Mouse (Mus musculus) stomach, embryonic 16.5 days (tissue): ENCODE results near the gene Med12. TPM values are rescaled to one million over a fixed set of nuclear protein-coding genes. Genes with fewer than 3 reads are reported as not detected.

Source experiments
- ATAC-seq: fragments of 200-750 bp; cut with Nextera tagmentation; 2 replicates; pipeline ENCODE4 v1.8.0; 2017; ENCODE audit warnings: moderate number of reproducible peaks, moderate TSS enrichment; ENCODE audit not compliant: insufficient read depth, low FRiP score
- H3K27ac ChIP-seq: fragments of 300-500 bp; sonication (generic); 2 replicates; pipeline ENCODE4 v1.5.1; 2014; ENCODE audit warnings: low read length
- H3K27me3 ChIP-seq: fragments of 300-500 bp; sonication (generic); 2 replicates; pipeline ENCODE4 v1.6.1; 2014; ENCODE audit warnings: low read length, control low read depth, mixed read lengths; ENCODE audit not compliant: control insufficient read depth, insufficient read depth
- H3K36me3 ChIP-seq: fragments of 300-500 bp; sonication (generic); 2 replicates; pipeline ENCODE4 v1.6.1; 2014; ENCODE audit warnings: low read length; ENCODE audit not compliant: control insufficient read depth, insufficient read depth
- H3K4me1 ChIP-seq: fragments of 300-500 bp; sonication (generic); 2 replicates; pipeline ENCODE4 v1.6.1; 2014; ENCODE audit warnings: low read length, control low read depth, mixed read lengths; ENCODE audit not compliant: control insufficient read depth, insufficient read depth
- H3K4me2 ChIP-seq: fragments of 300-500 bp; sonication (generic); 2 replicates; pipeline ENCODE4 v1.6.1; 2014; ENCODE audit warnings: low read depth, low read length, mixed read lengths
- H3K4me3 ChIP-seq: fragments of 300-500 bp; sonication (generic); replicated peaks from 2 replicates; pipeline ENCODE4 v1.5.1; 2014; ENCODE audit warnings: mild to moderate bottlenecking, low read length
- H3K9ac ChIP-seq: fragments of 300-500 bp; sonication (generic); 2 replicates; pipeline ENCODE4 v1.6.1; 2014; ENCODE audit warnings: low read length
- H3K9me3 ChIP-seq: fragments of 300-500 bp; sonication (generic); replicated peaks from 2 replicates; pipeline ENCODE4 v1.6.1; 2016; ENCODE audit warnings: low read length, control low read depth; ENCODE audit not compliant: control insufficient read depth
- WGBS: fragments of 180-500 bp; shearing (Covaris S2); extraction: QIAGEN DNeasy Blood & Tissue Kit; methylation state at CpG from one replicate; pipeline ENCODE4 v1.1.7; 2014; 5-methylcytosine and 5-hydroxymethylcytosine counted together
- polyA plus RNA-seq: library from polyadenylated mRNA; unstranded; fragments of >200 nt; fragmentation: Nextera tagmentation; extraction: Ambion mirVana; gene quantifications from 2 replicates; pipeline ENCODE4 v1.2.1, GENCODE M21; 2015

Gene Med12
- polyA plus RNA-seq, 1 experiment from 2014 or later = 30.3 TPM

DNA sequence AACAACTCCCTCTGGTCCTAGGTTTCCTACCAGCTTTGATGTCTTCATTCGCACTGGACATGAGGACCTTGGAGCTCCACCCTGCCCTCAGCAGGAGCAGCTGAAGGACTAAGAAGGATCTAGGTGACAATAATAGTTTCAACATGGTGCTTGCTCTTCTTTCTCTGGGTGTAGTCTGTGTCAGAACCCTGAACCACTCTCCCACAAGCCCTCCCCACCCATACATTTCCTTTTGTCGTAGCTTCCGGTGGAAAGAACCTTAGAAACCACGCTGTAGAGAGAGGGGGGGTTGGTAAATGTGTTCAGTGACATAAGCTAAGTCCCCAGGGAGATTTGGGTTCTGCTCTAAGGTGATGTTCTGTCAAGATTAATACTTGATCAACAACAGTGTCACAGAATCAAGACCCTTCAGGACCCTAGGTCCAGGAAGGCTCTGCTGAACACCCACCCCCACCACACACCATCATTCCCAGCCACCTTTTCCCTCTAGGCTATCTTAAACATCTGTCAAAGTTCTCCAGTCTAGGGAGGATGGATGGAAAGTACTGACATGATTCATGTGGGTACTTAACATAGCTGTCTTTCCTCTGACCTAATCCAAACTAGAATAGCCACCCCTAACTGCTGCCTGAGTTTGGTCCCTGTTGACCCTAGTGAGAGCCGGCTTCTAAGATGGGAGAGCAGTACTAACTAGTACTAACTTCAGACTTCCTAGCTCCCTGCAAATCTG lies 5.6 kb upstream of the Med12 start, which contains the start of gene Il2rg:
TSS of gene Il2rg (minus strand) at position 231 of the 730 bp plus-strand sequence.
- Histone ChIP-seq H3K4me1 (no peaks in the 10 kb centered on the region), H3K4me2 (no peak within 1 kb of the TSS), H3K36me3 (no peaks in the 10 kb centered on the region), H3K4me3 (no peak within 1 kb of the TSS), H3K9me3 (no peaks in the 10 kb centered on the region), H3K9ac (no peak within 1 kb of the TSS), H3K27me3 (peaks cover 6% of the 10 kb centered on the region; the same call in 1 of the 2 replicates), H3K27ac (no peak within 1 kb of the TSS)
- 46% methylated on average over 5 of the region's 5 CpGs for WGBS
- no peak; the same call in 1 of the 2 replicates for ATAC-seq

DNA sequence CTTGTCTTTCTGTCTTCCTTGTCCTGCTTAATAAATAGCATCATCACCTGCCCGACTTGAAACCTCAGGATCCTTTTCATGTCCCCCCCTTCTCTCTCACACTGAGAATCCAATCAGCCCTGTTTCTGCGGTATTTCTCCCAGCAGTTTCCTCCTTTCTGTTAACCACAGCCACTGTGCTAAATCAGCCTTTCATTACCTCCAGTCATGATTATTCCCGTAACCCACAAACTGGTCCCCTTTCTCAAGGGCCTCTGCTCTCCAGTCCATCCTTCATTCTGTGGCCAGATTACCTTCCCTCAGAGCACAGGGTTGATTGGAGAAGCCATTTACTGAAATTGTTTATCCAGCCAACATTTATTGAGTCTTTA lies 5.1 kb upstream of the Med12 start, which contains the start of gene Gm20489:
TSS of gene Gm20489 (minus strand) at position 269 of the 370 bp plus-strand sequence.
- ATAC-seq = no peak
- Histone ChIP-seq H3K4me1 (no peaks in the 10 kb centered on the region), H3K9me3 (no peaks in the 10 kb centered on the region), H3K27ac (no peak within 1 kb of the TSS), H3K4me3 (no peak within 1 kb of the TSS), H3K9ac (no peak within 1 kb of the TSS), H3K27me3 (peaks cover 6% of the 10 kb centered on the region; the same call in 1 of the 2 replicates), H3K36me3 (no peaks in the 10 kb centered on the region), H3K4me2 (no peak within 1 kb of the TSS)
- 41% methylated on average over 3 of the region's 3 CpGs for WGBS

DNA sequence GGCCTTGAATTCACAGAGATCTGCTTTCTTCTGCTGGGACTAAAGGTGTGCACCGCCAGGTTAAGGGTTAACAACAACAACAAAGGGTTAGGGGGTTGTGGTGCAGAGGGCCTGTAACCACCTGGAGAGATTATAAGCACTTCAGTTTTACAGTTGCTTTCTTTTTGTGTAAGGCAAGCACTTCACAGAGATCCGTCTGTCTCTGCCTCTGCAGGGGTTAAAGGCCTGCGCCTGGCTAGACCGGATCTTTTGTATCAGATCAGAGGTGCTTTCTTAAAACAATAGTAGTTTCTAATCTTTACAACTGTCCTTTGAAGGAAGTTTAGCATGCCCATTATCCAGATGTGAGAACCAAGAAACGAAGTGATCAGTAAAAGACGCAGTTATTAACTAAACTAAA lies 420 bp upstream of the Med12 start:
- Histone ChIP-seq H3K9ac (peak overlapping the region; percentile 40), H3K4me2 (peak overlapping the region; percentile 52), H3K4me1 (no peaks in the 10 kb centered on the region), H3K9me3 (no peaks in the 10 kb centered on the region), H3K36me3 (no peaks in the 10 kb centered on the region), H3K4me3 (peak overlapping the region; percentile 63), H3K27ac (no peak overlapping the region; the same call in 1 of the 2 replicates), H3K27me3 (peaks cover 3% of the 10 kb centered on the region; the same call in 1 of the 2 replicates)
- WGBS = 27% methylated on average over 6 of the region's 6 CpGs
- ATAC-seq = no peak

DNA sequence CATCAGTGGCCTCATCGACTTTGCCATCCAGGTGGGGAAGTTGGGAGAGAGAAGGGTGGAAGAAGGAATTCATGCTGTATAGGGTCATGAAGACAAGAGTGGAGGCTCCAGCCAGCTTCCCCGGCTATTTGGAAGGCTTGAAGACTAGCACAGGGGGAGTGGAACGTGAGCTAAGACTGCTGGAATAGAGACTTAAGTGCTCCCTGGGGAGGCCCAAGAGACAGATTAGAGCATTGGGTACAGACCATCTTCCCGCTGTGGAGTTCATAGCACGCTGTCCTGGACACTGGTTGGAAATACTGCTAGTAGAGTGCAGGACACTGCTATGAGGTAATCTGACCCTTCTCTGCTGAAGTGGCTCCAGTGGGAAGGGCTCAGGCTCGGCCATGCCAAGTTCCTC lies 9.0 kb downstream of the Med12 start:
- no peaks in the 10 kb centered on the region for H3K36me3 ChIP-seq

DNA sequence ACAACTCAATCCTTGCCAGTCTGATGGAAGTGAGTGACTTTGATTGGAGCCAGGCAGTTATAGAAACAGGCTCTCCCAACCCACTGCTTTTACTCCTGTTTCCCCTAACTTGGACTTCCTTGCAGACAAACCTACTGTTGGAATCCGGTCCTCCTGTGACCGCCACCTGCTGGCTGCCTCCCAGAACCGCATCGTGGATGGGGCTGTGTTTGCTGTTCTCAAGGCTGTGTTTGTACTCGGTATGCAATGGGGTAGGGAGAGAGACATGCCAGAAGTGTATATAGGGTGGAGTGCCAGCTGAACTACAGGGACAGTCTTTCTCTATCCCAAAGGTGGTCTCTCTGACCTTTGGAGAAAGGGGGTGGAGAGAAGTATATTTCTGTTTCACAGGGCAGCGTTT lies 11.7 kb downstream of the Med12 start:
- no peak overlapping the region for H3K4me3 ChIP-seq
- H3K4me2 ChIP-seq = no peak overlapping the region
- no peaks in the 10 kb centered on the region for H3K27me3 ChIP-seq
- 26% methylated on average over 6 of the region's 6 CpGs for WGBS
- H3K36me3 ChIP-seq = no peaks in the 10 kb centered on the region
- H3K4me1 ChIP-seq = no peaks in the 10 kb centered on the region
- H3K9me3 ChIP-seq = no peaks in the 10 kb centered on the region
- no peak overlapping the region for H3K9ac ChIP-seq
- peak; percentile 33; the same call in 1 of the 2 replicates for ATAC-seq
- no peak overlapping the region for H3K27ac ChIP-seq

More for the DNA sequence above, 9.0 kb downstream of the Med12 start:
- Histone ChIP-seq H3K27ac (no peak overlapping the region), H3K27me3 (no peaks in the 10 kb centered on the region), H3K9ac (no peak overlapping the region), H3K4me3 (no peak overlapping the region), H3K9me3 (no peaks in the 10 kb centered on the region), H3K4me2 (no peak overlapping the region), H3K4me1 (no peaks in the 10 kb centered on the region)
- ATAC-seq = no peak
- WGBS = 85% methylated on average over 6 of the region's 6 CpGs

DNA sequence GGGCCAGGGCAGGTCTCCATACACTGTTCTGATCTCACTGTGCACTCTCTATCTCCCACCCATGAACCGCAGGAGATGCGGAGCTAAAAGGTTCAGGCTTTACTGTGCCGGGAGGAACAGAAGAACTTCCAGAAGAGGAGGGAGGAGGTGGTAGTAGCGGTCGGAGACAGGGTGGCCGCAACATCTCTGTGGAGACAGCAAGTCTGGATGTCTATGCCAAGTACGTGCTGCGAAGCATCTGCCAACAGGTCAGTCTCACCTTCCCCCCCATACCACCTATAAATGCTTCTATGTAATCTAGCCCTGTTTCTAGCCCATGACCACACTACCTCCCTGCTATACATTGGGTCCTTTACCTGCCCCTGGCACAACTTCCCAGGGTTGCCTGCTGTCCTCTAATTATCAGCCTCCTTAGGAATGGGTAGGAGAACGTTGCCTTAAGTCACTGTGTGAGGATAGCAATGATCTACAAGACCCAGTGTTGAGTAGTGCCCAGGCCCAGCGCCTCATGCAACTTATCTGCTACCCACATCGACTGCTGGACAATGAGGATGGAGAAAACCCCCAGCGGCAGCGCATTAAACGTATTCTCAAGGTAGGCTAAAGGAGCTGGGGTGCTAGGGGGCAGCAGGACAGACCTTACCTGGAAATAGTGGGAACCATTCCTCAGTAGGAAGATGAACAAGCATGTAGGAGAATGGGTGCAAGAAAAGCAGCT lies 12.3 kb downstream of the Med12 start:
- ATAC-seq = no peak

DNA sequence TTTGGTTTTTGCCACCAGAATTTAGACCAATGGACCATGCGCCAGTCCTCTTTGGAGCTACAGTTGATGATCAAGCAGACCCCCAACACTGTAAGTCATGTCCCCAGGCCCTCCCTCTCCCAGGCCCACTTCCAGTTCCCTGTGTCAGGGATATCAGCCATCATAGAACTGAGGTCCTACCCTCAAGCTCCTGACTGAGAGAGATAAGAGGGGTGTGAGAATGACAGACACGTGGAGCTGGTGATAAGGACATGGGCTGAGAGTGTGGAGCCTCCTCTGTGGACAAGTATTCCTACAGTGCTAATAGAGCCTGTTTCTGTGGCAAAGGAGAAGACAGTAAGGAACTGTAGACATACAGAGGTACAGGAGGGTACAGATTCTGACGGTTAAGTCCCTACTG lies 13.7 kb downstream of the Med12 start:
- H3K36me3 ChIP-seq = no peaks in the 10 kb centered on the region
- H3K4me2 ChIP-seq = no peak overlapping the region
- no peak overlapping the region for H3K27ac ChIP-seq
- no peak overlapping the region for H3K9ac ChIP-seq
- no peak overlapping the region for H3K4me3 ChIP-seq
- H3K9me3 ChIP-seq = no peaks in the 10 kb centered on the region
- no peaks in the 10 kb centered on the region for H3K4me1 ChIP-seq
- no peak for ATAC-seq
- WGBS = 90% methylated on average over 3 of the region's 3 CpGs
- H3K27me3 ChIP-seq = no peaks in the 10 kb centered on the region; the same call in 1 of the 2 replicates

More for the DNA sequence above, 12.3 kb downstream of the Med12 start:
- Histone ChIP-seq H3K4me1 (no peaks in the 10 kb centered on the region), H3K27ac (no peak overlapping the region), H3K36me3 (no peaks in the 10 kb centered on the region), H3K9me3 (no peaks in the 10 kb centered on the region), H3K4me2 (no peak overlapping the region), H3K9ac (no peak overlapping the region), H3K27me3 (no peaks in the 10 kb centered on the region), H3K4me3 (no peak overlapping the region)
- WGBS = 89% methylated on average over 14 of the region's 14 CpGs

DNA sequence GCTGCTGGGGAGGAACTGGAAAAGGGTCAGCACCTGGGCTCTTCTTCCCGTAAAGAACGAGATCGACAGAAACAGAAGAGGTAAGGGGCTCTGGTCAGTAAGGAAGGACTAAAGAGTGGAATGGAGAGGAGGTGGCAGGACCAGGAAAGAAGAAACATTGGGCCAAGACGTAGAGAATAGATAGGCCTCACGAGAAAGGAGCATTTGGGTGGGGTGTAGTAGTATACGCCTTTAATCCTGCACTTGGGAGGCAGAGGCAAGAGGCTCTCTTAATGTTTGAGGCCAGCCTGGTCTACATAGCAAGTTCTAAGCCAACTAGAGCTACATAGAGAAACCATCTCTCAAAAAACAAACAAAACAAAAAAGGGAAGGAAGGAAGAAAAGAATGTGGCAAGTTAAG lies 14.6 kb downstream of the Med12 start:
- H3K4me3 ChIP-seq = no peak overlapping the region
- H3K27ac ChIP-seq = no peak overlapping the region
- H3K27me3 ChIP-seq = no peaks in the 10 kb centered on the region; the same call in 1 of the 2 replicates
- no peak overlapping the region for H3K4me2 ChIP-seq
- no peaks in the 10 kb centered on the region for H3K9me3 ChIP-seq
- H3K36me3 ChIP-seq = no peaks in the 10 kb centered on the region
- H3K9ac ChIP-seq = no peak overlapping the region
- H3K4me1 ChIP-seq = no peaks in the 10 kb centered on the region
- ATAC-seq = no peak
- WGBS = 90% methylated on average over 6 of the region's 6 CpGs

DNA sequence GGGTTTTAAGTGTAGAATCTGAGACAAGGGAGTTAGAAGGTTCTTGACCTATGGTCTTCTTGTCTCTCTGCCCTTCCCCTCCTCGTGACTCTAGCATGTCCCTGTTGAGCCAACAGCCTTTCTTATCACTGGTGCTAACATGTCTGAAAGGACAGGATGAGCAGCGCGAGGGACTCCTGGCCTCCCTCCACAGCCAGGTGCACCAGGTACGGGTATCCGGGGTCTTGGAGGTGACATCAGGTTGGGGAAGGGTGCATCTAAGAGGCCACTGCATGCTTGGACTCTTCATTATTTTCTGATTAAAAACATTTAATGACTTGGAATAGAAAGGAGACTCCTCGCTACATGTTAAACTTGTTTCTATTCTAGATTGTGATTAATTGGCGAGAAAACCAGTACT lies 15.2 kb downstream of the Med12 start:
- 92% methylated on average over 7 of the region's 7 CpGs for WGBS
- Histone ChIP-seq H3K27ac (no peak overlapping the region), H3K4me3 (no peak overlapping the region), H3K9ac (no peak overlapping the region), H3K9me3 (no peaks in the 10 kb centered on the region), H3K4me1 (no peaks in the 10 kb centered on the region), H3K27me3 (no peaks in the 10 kb centered on the region; the same call in 1 of the 2 replicates), H3K4me2 (no peak overlapping the region), H3K36me3 (no peaks in the 10 kb centered on the region)
- no peak for ATAC-seq
